Mouse (Mus musculus) intestine, embryonic 16.5 days (tissue): ENCODE results near the gene Amhr2. TPM values are rescaled to one million over a fixed set of nuclear protein-coding genes. Genes with fewer than 3 reads are reported as not detected.

Experiments
- ATAC-seq: fragments of 200-750 bp; cut with Nextera tagmentation; 2 replicates; pipeline ENCODE4 v1.8.0; 2017; ENCODE audit warnings: moderate TSS enrichment, moderate library complexity
- H3K27ac ChIP-seq: fragments of 300-500 bp; sonication (generic); 2 replicates; pipeline ENCODE4 v1.5.1; 2014; ENCODE audit warnings: mild to moderate bottlenecking, low read length
- H3K27me3 ChIP-seq: fragments of 300-500 bp; sonication (generic); replicated peaks from 2 replicates; pipeline ENCODE4 v1.6.1; 2014; ENCODE audit warnings: low read length, control low read depth, mixed read lengths; ENCODE audit not compliant: control insufficient read depth, insufficient read depth
- H3K36me3 ChIP-seq: fragments of 300-500 bp; sonication (generic); 2 replicates; pipeline ENCODE4 v1.6.1; 2014; ENCODE audit warnings: low read length, control low read depth; ENCODE audit not compliant: control insufficient read depth, insufficient read depth
- H3K4me1 ChIP-seq: fragments of 300-500 bp; sonication (generic); 2 replicates; pipeline ENCODE4 v1.6.1; 2014; ENCODE audit warnings: low read length, control low read depth, mixed read lengths; ENCODE audit not compliant: control insufficient read depth, insufficient read depth
- H3K4me2 ChIP-seq: fragments of 300-500 bp; sonication (generic); 2 replicates; pipeline ENCODE4 v1.6.1; 2014; ENCODE audit warnings: low read depth, low read length, control low read depth
- H3K4me3 ChIP-seq: fragments of 300-500 bp; sonication (generic); 2 replicates; pipeline ENCODE4 v1.5.1; 2014; ENCODE audit warnings: mild to moderate bottlenecking, low read length
- H3K9ac ChIP-seq: fragments of 300-500 bp; sonication (generic); 2 replicates; pipeline ENCODE4 v1.6.1; 2014; ENCODE audit warnings: low read depth, low read length
- H3K9me3 ChIP-seq: fragments of 300-500 bp; sonication (generic); 2 replicates; pipeline ENCODE4 v1.6.1; 2016; ENCODE audit warnings: low read length, control low read depth; ENCODE audit not compliant: control insufficient read depth
- WGBS: fragments of 180-500 bp; shearing (Covaris S2); extraction: QIAGEN DNeasy Blood & Tissue Kit; methylation state at CpG from one replicate; pipeline ENCODE4 v1.1.7; 2014; 5-methylcytosine and 5-hydroxymethylcytosine counted together
- polyA plus RNA-seq: library from polyadenylated mRNA; unstranded; fragments of >200 nt; fragmentation: Nextera tagmentation; extraction: Ambion mirVana; gene quantifications from 2 replicates; pipeline ENCODE4 v1.2.1, GENCODE M21; 2015

Gene Amhr2
- polyA plus RNA-seq, 1 experiment from 2014 or later = 0.88 TPM

GRCm38 (mm10) chr15:102406196-102406911, 38.8 kb upstream of the Amhr2 start:
- Histone ChIP-seq H3K27me3 (no peaks in the 10 kb centered on the region), H3K27ac (peak overlapping the region; percentile 99), H3K36me3 (peaks cover 16% of the 10 kb centered on the region), H3K9me3 (no peaks in the 10 kb centered on the region), H3K4me2 (peak overlapping the region; percentile 49), H3K9ac (peak overlapping the region; percentile 96), H3K4me1 (peaks cover 27% of the 10 kb centered on the region), H3K4me3 (peak overlapping the region; percentile 76)
- peak; percentile 41 for ATAC-seq
- WGBS = 1% methylated on average over 46 of the region's 69 CpGs

- H3K36me3 ChIP-seq = peaks cover 16% of the 10 kb centered on the region
- H3K4me3 ChIP-seq = peak overlapping the region; percentile 76
- peaks cover 32% of the 10 kb centered on the region for H3K4me1 ChIP-seq
- peak overlapping the region; percentile 99 for H3K27ac ChIP-seq
- no peaks in the 10 kb centered on the region for H3K9me3 ChIP-seq
- H3K4me2 ChIP-seq = peak overlapping the region; percentile 49
- WGBS = 25% methylated on average over 2 of the region's 3 CpGs
- no peak for ATAC-seq
- H3K9ac ChIP-seq = peak overlapping the region; percentile 96
- H3K27me3 ChIP-seq = no peaks in the 10 kb centered on the region
These were observed 38.1 kb upstream of the Amhr2 start for GRCm38 (mm10) chr15:102406912-102407580.

- Histone ChIP-seq H3K36me3 (peaks cover 16% of the 10 kb centered on the region), H3K27me3 (no peaks in the 10 kb centered on the region), H3K27ac (no peak overlapping the region), H3K9ac (no peak overlapping the region), H3K9me3 (no peaks in the 10 kb centered on the region), H3K4me3 (no peak overlapping the region), H3K4me1 (peaks cover 32% of the 10 kb centered on the region), H3K4me2 (no peak overlapping the region)
- 95% methylated on average over 10 of the region's 10 CpGs for WGBS
- ATAC-seq = no peak
These were observed 37.2 kb upstream of the Amhr2 start for GRCm38 (mm10) chr15:102407681-102408557.

GRCm38 (mm10) chr15:102408558-102409130, 36.5 kb upstream of the Amhr2 start:
- no peak overlapping the region for H3K4me2 ChIP-seq
- no peaks in the 10 kb centered on the region for H3K9me3 ChIP-seq
- H3K4me3 ChIP-seq = no peak overlapping the region
- H3K36me3 ChIP-seq = peaks cover 16% of the 10 kb centered on the region
- peaks cover 32% of the 10 kb centered on the region for H3K4me1 ChIP-seq
- no peaks in the 10 kb centered on the region for H3K27me3 ChIP-seq
- WGBS = 66% methylated on average over 2 of the region's 2 CpGs
- no peak overlapping the region for H3K9ac ChIP-seq
- no peak for ATAC-seq
- H3K27ac ChIP-seq = no peak overlapping the region

GRCm38 (mm10) chr15:102409286-102409685, 35.9 kb upstream of the Amhr2 start:
- WGBS = 83% methylated on average over 3 of the region's 3 CpGs
- Histone ChIP-seq H3K9me3 (no peaks in the 10 kb centered on the region), H3K27me3 (no peaks in the 10 kb centered on the region), H3K4me2 (no peak overlapping the region), H3K27ac (no peak overlapping the region), H3K4me3 (no peak overlapping the region), H3K9ac (no peak overlapping the region), H3K4me1 (peaks cover 32% of the 10 kb centered on the region), H3K36me3 (peaks cover 16% of the 10 kb centered on the region)
- ATAC-seq = no peak

- WGBS = 94% methylated on average over 1 of the region's 1 CpGs
- Histone ChIP-seq H3K36me3 (peaks cover 16% of the 10 kb centered on the region), H3K27ac (no peak overlapping the region), H3K9me3 (no peaks in the 10 kb centered on the region), H3K4me2 (no peak overlapping the region), H3K4me3 (no peak overlapping the region), H3K27me3 (no peaks in the 10 kb centered on the region), H3K9ac (no peak overlapping the region), H3K4me1 (peaks cover 32% of the 10 kb centered on the region)
- no peak for ATAC-seq
These were observed 34.1 kb upstream of the Amhr2 start for GRCm38 (mm10) chr15:102411077-102411476.

GRCm38 (mm10) chr15:102413687-102414086, 31.5 kb upstream of the Amhr2 start:
- Histone ChIP-seq H3K4me2 (no peak overlapping the region), H3K9ac (no peak overlapping the region), H3K27ac (no peak overlapping the region), H3K4me3 (no peak overlapping the region), H3K9me3 (no peaks in the 10 kb centered on the region), H3K36me3 (peaks cover 9% of the 10 kb centered on the region), H3K27me3 (no peaks in the 10 kb centered on the region), H3K4me1 (peaks cover 24% of the 10 kb centered on the region)
- ATAC-seq = no peak

GRCm38 (mm10) chr15:102417524-102417923, 27.6 kb upstream of the Amhr2 start:
- Histone ChIP-seq H3K27me3 (no peaks in the 10 kb centered on the region), H3K27ac (no peak overlapping the region), H3K36me3 (no peaks in the 10 kb centered on the region; the same call in 1 of the 2 replicates), H3K9ac (no peak overlapping the region), H3K4me2 (no peak overlapping the region), H3K9me3 (no peaks in the 10 kb centered on the region), H3K4me1 (0 out of 2 replicates have a peak, but pooled peaks cover 3% of the 10 kb centered on the region), H3K4me3 (no peak overlapping the region)
- ATAC-seq = no peak
- WGBS = 87% methylated on average over 2 of the region's 2 CpGs

- H3K9ac ChIP-seq = no peak overlapping the region
- 0 out of 2 replicates have a peak, but pooled peaks cover 3% of the 10 kb centered on the region for H3K4me1 ChIP-seq
- H3K4me3 ChIP-seq = no peak overlapping the region
- no peaks in the 10 kb centered on the region for H3K27me3 ChIP-seq
- no peak overlapping the region for H3K4me2 ChIP-seq
- WGBS = 59% methylated on average over 1 of the region's 1 CpGs
- H3K9me3 ChIP-seq = no peaks in the 10 kb centered on the region
- H3K36me3 ChIP-seq = no peaks in the 10 kb centered on the region
- no peak overlapping the region for H3K27ac ChIP-seq
- no peak for ATAC-seq
These were observed 24.2 kb upstream of the Amhr2 start for GRCm38 (mm10) chr15:102420986-102421385.
